Mouse (Mus musculus) forebrain, embryonic 14.5 days (tissue): ENCODE measurements at regions not wholly inside any gene's neighbourhood (a gene's known extent, or its start where the extent isn't known, plus 50 kb on each side); places are given as distances from the start of the nearest gene placed in this dataset.
A peak's percentile ranks its signal among the peaks of the same experiment; 100 is the strongest.

Experiments used
- ATAC-seq: fragments of 200-750 bp; cut with Nextera tagmentation; 2 replicates; pipeline ENCODE4 v1.8.0; 2017; ENCODE audit warnings: mild to moderate bottlenecking, moderate library complexity
- DNase-seq: peaks from one replicate; pipeline ENCODE4 v3.0.0-alpha.2; 2015; ENCODE audit warnings: low spot score
- H3K27ac ChIP-seq: fragments of 300-500 bp; sonication (generic); 2 replicates; pipeline ENCODE4 v1.5.1; 2014; ENCODE audit warnings: low read depth, mild to moderate bottlenecking, control low read depth, low read length, moderate library complexity
- H3K27me3 ChIP-seq: fragments of 300-500 bp; sonication (generic); replicated peaks from 2 replicates; pipeline ENCODE4 v1.6.1; 2014; ENCODE audit warnings: low read length, control low read depth, mixed read lengths; ENCODE audit not compliant: control insufficient read depth, insufficient read depth
- H3K36me3 ChIP-seq: fragments of 300-500 bp; sonication (generic); 2 replicates; pipeline ENCODE4 v1.6.1; 2014; ENCODE audit warnings: low read length, control low read depth; ENCODE audit not compliant: control insufficient read depth, insufficient read depth
- H3K4me1 ChIP-seq: fragments of 300-500 bp; sonication (generic); 2 replicates; pipeline ENCODE4 v1.6.1; 2014; ENCODE audit warnings: antibody characterized with exemption, low read length, control low read depth; ENCODE audit not compliant: control insufficient read depth, insufficient read depth
- H3K4me2 ChIP-seq: fragments of 300-500 bp; sonication (generic); 2 replicates; pipeline ENCODE4 v1.6.1; 2014; ENCODE audit warnings: mild to moderate bottlenecking, control low read depth, low read length
- H3K4me3 ChIP-seq: fragments of 300-500 bp; sonication (generic); 2 replicates; pipeline ENCODE4 v1.5.1; 2014; ENCODE audit warnings: low read depth, low read length, control low read depth
- H3K9ac ChIP-seq: fragments of 300-500 bp; sonication (generic); 2 replicates; pipeline ENCODE4 v1.6.1; 2014; ENCODE audit warnings: mild to moderate bottlenecking, low read length, control low read depth, moderate library complexity
- H3K9me3 ChIP-seq: fragments of 300-500 bp; sonication (generic); replicated peaks from 2 replicates; pipeline ENCODE4 v1.6.1; 2016; ENCODE audit warnings: low read length, control low read depth, mixed read lengths; ENCODE audit not compliant: control insufficient read depth
- WGBS: fragments of 180-500 bp; shearing (Covaris S2); extraction: QIAGEN DNeasy Blood & Tissue Kit; methylation state at CpG from one replicate; pipeline ENCODE4 v1.1.7; 2014; 5-methylcytosine and 5-hydroxymethylcytosine counted together

DNA sequence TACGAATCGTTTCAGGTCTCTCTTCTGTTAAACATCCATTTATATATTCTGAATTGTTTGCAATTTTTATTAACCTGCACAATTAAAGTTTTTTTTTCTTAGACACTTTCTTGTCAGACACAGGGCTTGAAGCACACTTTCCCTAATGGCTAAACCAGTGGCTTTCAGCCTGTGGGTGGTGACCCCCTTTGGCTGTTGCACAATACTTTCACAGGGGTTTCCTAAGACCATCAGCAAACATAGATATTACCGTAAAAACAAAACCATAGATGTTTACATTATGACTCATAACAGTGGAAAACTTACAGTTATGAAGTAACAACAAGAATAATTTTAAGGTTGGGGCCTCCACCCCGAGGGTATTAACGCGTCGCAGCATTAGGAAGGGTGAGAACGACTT lies 378.6 kb downstream of the Pmp22 start:
- no peaks in the 10 kb centered on the region for H3K27me3 ChIP-seq
- ATAC-seq (no peak), DNase-seq (no peak)
- 97% methylated on average over 8 of the region's 8 CpGs for WGBS
- H3K4me3 ChIP-seq = no peak overlapping the region
- no peak overlapping the region for H3K27ac ChIP-seq
- H3K9me3 ChIP-seq = no peaks in the 10 kb centered on the region
- no peak overlapping the region for H3K4me2 ChIP-seq
- H3K9ac ChIP-seq = no peak overlapping the region
- no peaks in the 10 kb centered on the region for H3K36me3 ChIP-seq
- no peaks in the 10 kb centered on the region for H3K4me1 ChIP-seq

DNA sequence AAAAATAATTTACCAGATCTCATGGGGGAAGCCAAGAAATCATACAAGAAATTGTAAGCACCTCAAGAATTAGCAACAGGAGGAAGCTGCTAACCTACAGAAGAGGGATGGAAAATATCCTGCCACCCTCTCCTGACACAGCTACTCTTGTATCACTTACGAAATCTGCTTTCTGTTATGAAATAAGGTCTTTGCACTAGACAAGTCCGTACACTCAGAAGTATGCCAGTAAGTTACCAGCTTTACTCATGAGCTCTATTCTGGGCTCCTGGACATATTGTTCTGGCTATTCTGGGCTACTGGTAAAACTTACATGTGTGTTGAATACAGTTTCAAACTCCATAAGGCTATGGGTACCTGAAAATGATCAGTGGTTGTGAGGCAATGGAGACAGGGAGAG lies 379.9 kb downstream of the Pmp22 start:
- H3K4me2 ChIP-seq = no peak overlapping the region
- 94% methylated on average over 2 of the region's 2 CpGs for whole genome bisulfite sequencing
- H3K9me3 ChIP-seq = no peaks in the 10 kb centered on the region
- no peak overlapping the region for H3K9ac ChIP-seq
- DNase-seq = no peak
- no peaks in the 10 kb centered on the region for H3K36me3 ChIP-seq
- no peak overlapping the region for H3K27ac ChIP-seq
- no peaks in the 10 kb centered on the region for H3K27me3 ChIP-seq
- ATAC-seq = no peak
- no peaks in the 10 kb centered on the region for H3K4me1 ChIP-seq
- H3K4me3 ChIP-seq = no peak overlapping the region

DNA sequence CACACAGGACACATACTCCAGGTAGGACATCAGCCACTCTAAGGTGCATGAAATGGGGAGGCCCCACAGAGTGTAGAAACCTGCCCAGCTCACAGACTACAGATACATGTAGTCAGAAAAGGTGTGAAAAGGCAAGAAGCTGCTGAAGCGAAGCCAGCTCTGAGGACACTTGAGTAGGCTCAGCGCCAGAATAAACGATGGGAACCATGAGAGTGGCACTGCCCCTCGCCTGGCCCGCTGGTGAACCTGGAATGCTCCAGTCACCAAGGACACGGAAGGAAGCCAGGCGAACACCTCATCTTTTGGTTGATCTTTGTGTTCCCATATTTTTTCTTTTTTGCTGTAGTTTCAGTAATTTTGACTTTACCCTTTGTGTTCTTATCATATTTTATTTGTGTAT lies 381.8 kb downstream of the Pmp22 start:
- 0 out of 2 replicates have a peak, but pooled peaks cover 3% of the 10 kb centered on the region for H3K9me3 ChIP-seq
- DNase-seq (no peak), ATAC-seq (no peak)
- no peak overlapping the region for H3K27ac ChIP-seq
- H3K4me2 ChIP-seq = no peak overlapping the region
- no peak overlapping the region for H3K4me3 ChIP-seq
- H3K9ac ChIP-seq = no peak overlapping the region
- H3K27me3 ChIP-seq = no peaks in the 10 kb centered on the region
- H3K4me1 ChIP-seq = no peaks in the 10 kb centered on the region
- WGBS = 95% methylated on average over 7 of the region's 7 CpGs
- no peaks in the 10 kb centered on the region for H3K36me3 ChIP-seq

DNA sequence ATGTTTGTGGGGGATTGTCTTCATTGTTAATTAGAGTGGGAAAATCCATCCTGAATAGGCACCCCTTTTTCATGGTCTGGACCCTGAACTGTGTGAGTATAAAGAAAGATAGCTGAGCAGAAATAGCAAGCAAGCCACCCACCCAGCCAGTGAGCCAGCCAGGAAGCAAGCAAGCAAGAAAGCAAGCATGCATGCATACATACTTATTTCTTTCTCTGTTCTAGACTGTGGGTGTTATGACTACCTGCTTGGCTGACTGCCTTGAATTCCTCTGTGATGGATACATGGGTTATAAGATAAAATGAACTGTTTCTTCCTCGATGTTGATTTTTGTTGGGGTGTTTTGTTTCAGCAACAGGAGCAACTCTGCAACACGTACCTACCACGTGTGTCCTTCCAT lies 385.8 kb downstream of the Pmp22 start:
- no peak overlapping the region for H3K4me2 ChIP-seq
- no peak overlapping the region for H3K27ac ChIP-seq
- no peak overlapping the region for H3K9ac ChIP-seq
- H3K9me3 ChIP-seq = 0 out of 2 replicates have a peak, but pooled peaks cover 3% of the 10 kb centered on the region
- no peaks in the 10 kb centered on the region for H3K27me3 ChIP-seq
- no peak for DNase-seq
- H3K4me3 ChIP-seq = no peak overlapping the region
- peaks cover 6% of the 10 kb centered on the region for H3K4me1 ChIP-seq
- ATAC-seq = no peak
- 89% methylated on average over 3 of the region's 3 CpGs for WGBS
- no peaks in the 10 kb centered on the region for H3K36me3 ChIP-seq

DNA sequence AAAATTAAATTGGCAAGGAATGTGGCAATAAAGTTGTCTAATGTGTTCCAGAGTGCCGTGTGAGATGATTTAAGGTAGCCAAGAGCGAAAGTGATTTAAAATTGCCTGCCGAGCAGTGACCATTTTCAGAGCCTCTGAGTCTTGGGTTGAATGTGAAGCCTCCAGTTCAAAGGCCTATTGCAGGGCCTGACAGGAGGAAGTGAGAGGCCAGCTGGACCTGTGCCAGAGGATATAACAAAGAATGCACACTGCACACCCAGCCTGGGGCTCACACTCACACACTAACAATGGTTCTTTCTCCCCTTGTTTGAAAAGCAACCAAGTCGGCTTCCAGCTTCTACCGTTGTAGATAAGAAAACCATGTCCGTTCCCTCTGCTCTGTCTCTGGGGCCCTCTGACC lies 390.1 kb downstream of the Pmp22 start:
- no peaks in the 10 kb centered on the region for H3K36me3 ChIP-seq
- H3K27me3 ChIP-seq = no peaks in the 10 kb centered on the region
- peak; percentile 82 for ATAC-seq
- H3K9ac ChIP-seq = no peak overlapping the region
- no peak overlapping the region for H3K27ac ChIP-seq
- peaks cover 6% of the 10 kb centered on the region for H3K4me1 ChIP-seq
- H3K4me3 ChIP-seq = no peak overlapping the region
- WGBS = 10% methylated on average over 6 of the region's 6 CpGs
- no peak overlapping the region; the same call in 1 of the 2 replicates for H3K4me2 ChIP-seq
- peak; percentile 76 for DNase-seq
- 0 out of 2 replicates have a peak, but pooled peaks cover 3% of the 10 kb centered on the region for H3K9me3 ChIP-seq

DNA sequence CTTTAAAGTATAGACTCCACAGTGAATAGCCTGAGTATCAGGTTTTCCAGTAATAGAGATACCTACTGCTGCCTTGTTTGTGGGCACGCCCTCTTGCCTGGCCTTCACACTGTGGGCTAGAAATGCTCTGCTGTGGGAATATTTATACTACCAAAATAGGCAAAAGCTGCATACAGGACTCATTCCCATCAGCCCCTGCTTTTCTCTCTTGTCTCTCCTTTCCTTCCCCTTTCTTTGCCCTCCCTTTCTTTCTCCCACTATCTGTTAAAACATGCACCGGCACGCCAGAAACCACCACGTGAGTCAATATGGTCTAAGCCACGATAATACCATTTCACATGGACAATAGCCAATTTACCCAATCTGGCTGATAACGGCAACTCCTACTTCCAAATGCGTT lies 395.5 kb downstream of the Pmp22 start:
- Histone ChIP-seq H3K27ac (no peak overlapping the region), H3K4me1 (peaks cover 6% of the 10 kb centered on the region; the same call in 1 of the 2 replicates), H3K9ac (no peak overlapping the region), H3K4me3 (no peak overlapping the region), H3K9me3 (no peaks in the 10 kb centered on the region), H3K4me2 (no peak overlapping the region), H3K36me3 (no peaks in the 10 kb centered on the region), H3K27me3 (no peaks in the 10 kb centered on the region)
- ATAC-seq (no peak), DNase-seq (peak; percentile 38)
- WGBS = 20% methylated on average over 7 of the region's 7 CpGs

DNA sequence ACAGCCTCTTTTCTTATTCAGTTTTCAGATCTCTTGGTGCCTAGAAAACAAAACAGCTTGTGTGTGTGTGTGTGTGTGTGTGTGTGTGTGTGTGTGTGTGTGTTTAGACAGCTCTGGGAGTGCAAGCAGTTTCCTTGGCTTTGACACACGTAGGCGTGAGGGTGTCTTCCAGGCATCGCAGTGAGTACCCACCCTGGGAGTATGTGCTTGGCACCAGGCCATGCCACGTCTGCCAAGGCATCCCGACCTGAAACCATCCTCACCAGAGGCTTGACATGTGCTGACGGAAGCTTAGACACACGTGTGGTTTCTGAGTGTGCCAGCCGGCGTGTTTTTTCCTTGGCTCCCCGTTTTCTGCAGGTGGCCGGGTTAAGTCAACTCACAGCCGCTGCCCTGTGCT lies 396.6 kb downstream of the Pmp22 start:
- Histone ChIP-seq H3K4me3 (no peak overlapping the region), H3K9ac (no peak overlapping the region), H3K4me1 (peaks cover 6% of the 10 kb centered on the region; the same call in 1 of the 2 replicates), H3K27me3 (no peaks in the 10 kb centered on the region), H3K27ac (no peak overlapping the region), H3K36me3 (no peaks in the 10 kb centered on the region), H3K9me3 (no peaks in the 10 kb centered on the region), H3K4me2 (no peak overlapping the region)
- DNase-seq = peak; percentile 74
- WGBS = 57% methylated on average over 12 of the region's 12 CpGs
- peak; percentile 87 for ATAC-seq

DNA sequence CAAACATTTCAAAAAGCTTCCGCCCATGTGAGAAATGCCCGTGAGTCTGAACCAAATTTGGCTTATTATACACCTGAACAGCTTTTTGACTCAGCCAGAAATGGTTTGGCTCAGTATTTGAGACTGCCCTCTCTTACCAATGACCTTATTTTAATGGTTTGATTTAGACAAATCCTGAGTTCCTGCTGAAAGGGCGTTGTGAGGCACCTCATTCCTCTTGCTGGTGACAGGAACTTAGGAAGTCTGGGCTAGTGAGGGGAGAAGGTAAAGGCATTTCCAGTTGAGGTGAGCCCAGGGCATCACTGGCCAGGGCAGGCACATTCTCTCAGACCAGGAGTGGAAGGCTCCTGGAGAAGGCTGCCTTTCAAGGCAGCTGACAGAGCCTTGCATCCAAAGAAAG lies 396.1 kb downstream of the Hs3st3b1 start:
- ATAC-seq = no peak
- Histone ChIP-seq H3K4me1 (peaks cover 6% of the 10 kb centered on the region; the same call in 1 of the 2 replicates), H3K36me3 (no peaks in the 10 kb centered on the region), H3K27ac (no peak overlapping the region), H3K27me3 (no peaks in the 10 kb centered on the region), H3K9me3 (no peaks in the 10 kb centered on the region), H3K4me2 (no peak overlapping the region), H3K4me3 (no peak overlapping the region), H3K9ac (no peak overlapping the region)
- 86% methylated on average over 3 of the region's 3 CpGs for WGBS
- no peak for DNase-seq

DNA sequence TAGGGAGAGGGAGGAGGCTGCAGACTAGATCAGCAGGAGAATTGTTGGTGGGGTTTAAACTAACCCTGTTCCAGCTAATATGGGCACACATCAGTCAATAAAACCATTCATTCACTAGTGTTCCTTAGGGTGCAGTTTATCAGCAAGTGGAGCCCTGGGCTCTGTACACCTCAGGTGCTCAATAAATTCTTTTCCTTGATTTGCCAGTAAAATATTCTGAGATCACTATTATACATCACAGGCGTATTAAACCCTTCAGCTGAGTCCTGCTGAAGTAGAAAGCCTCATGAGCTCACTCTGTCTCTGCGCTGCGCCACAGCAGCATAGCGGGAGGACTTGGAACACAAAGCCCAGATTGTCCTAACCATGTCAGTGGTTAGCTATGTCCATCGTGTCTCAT lies 389.3 kb downstream of the Hs3st3b1 start:
- DNase-seq (no peak), ATAC-seq (no peak)
- no peak overlapping the region for H3K4me3 ChIP-seq
- no peak overlapping the region for H3K9ac ChIP-seq
- 80% methylated on average over 5 of the region's 5 CpGs for WGBS
- no peaks in the 10 kb centered on the region for H3K9me3 ChIP-seq
- no peaks in the 10 kb centered on the region for H3K36me3 ChIP-seq
- no peak overlapping the region for H3K4me2 ChIP-seq
- H3K4me1 ChIP-seq = peaks cover 7% of the 10 kb centered on the region
- no peak overlapping the region for H3K27ac ChIP-seq
- no peaks in the 10 kb centered on the region for H3K27me3 ChIP-seq
